Mouse (Mus musculus) kidney, adult 2 months (tissue): ENCODE data around the gene Ubxn11.

Source experiments
- CTCF ChIP-seq: fragments of 200-500 bp; conservative IDR thresholded peaks from 2 replicates; pipeline ENCODE4 v1.5.1; 2011; ENCODE audit warnings: low read depth, mild to moderate bottlenecking, control low read depth, low read length, moderate library complexity, mixed read lengths; ENCODE audit not compliant: insufficient read depth, insufficient read length
- POLR2A ChIP-seq: fragments of 200-500 bp; IDR thresholded peaks from one replicate; pipeline ENCODE4 v1.6.1; 2011; ENCODE audit warnings: low read depth, low read length, control low read depth

DNA sequence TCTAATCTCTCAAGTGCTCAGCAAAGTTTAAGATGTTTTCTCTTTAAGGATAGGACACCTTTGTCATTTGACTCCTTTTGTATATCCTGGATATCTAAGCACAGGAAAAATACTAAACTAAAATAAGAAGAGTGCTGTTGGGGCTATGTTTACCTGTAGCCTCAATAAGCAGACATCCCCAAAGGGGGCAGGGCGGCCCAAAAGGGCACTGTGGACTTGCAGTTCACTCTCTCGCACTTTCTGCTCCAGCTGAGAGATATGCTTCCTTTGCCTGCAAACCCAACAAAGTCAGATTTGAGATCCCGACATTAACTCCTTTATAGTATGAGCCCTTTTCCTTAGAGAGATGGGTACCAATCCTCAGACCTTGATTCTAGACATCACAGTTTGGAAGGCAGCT lies 51.3 kb downstream of the Ubxn11 start:
- TF ChIP-seq POLR2A (no peak), CTCF (no peak)
